Mouse (Mus musculus) kidney, embryonic 16.5 days (tissue): Measurements from ENCODE around the gene Nfx1. TPM values are rescaled to one million over a fixed set of nuclear protein-coding genes. Genes with fewer than 3 reads are reported as not detected.

ENCODE experiments used
- ATAC-seq: fragments of 200-750 bp; cut with Nextera tagmentation; 2 replicates; pipeline ENCODE4 v1.8.0; 2017; ENCODE audit warnings: moderate TSS enrichment; ENCODE audit not compliant: low FRiP score, low TSS enrichment
- H3K27ac ChIP-seq: fragments of 300-500 bp; sonication (generic); 2 replicates; pipeline ENCODE4 v1.5.1; 2014; ENCODE audit warnings: low read length
- H3K27me3 ChIP-seq: fragments of 300-500 bp; sonication (generic); 2 replicates; pipeline ENCODE4 v1.6.1; 2014; ENCODE audit warnings: low read length, control low read depth, mixed read lengths; ENCODE audit not compliant: insufficient read depth
- H3K36me3 ChIP-seq: fragments of 300-500 bp; sonication (generic); 2 replicates; pipeline ENCODE4 v1.6.1; 2014; ENCODE audit warnings: low read length, control low read depth, mixed read lengths; ENCODE audit not compliant: insufficient read depth
- H3K4me1 ChIP-seq: fragments of 300-500 bp; sonication (generic); 2 replicates; pipeline ENCODE4 v1.6.1; 2014; ENCODE audit warnings: low read length, control low read depth, mixed read lengths; ENCODE audit not compliant: insufficient read depth
- H3K4me2 ChIP-seq: fragments of 300-500 bp; sonication (generic); replicated peaks from 2 replicates; pipeline ENCODE4 v1.6.1; 2014; ENCODE audit warnings: low read depth, low read length
- H3K4me3 ChIP-seq: fragments of 300-500 bp; sonication (generic); 2 replicates; pipeline ENCODE4 v1.5.1; 2014; ENCODE audit warnings: mild to moderate bottlenecking, low read length
- H3K9ac ChIP-seq: fragments of 300-500 bp; sonication (generic); replicated peaks from 2 replicates; pipeline ENCODE4 v1.6.1; 2014; ENCODE audit warnings: low read length
- H3K9me3 ChIP-seq: fragments of 300-500 bp; sonication (generic); 2 replicates; pipeline ENCODE4 v1.6.1; 2016; ENCODE audit warnings: low read length, control low read depth
- WGBS: fragments of 180-500 bp; shearing (Covaris S2); extraction: QIAGEN DNeasy Blood & Tissue Kit; methylation state at CpG from one replicate; pipeline ENCODE4 v1.1.7; 2014; 5-methylcytosine and 5-hydroxymethylcytosine counted together
- microRNA-seq: library from miRNA; unstranded; fragments of <30 nt; microRNA quantifications from one replicate; pipeline ENCODE4, GENCODE M21; 2016
- polyA plus RNA-seq: library from polyadenylated mRNA; unstranded; fragments of >200 nt; fragmentation: Nextera tagmentation; extraction: Ambion mirVana; gene quantifications from 2 replicates; pipeline ENCODE4 v1.2.1, GENCODE M21; 2015

The Nfx1 gene
- polyA plus RNA-seq, 1 experiment from 2014 or later, result 92.0 TPM

- H3K4me3 ChIP-seq, result no peak overlapping the region
These were observed 102.5 kb downstream of the Nfx1 start for GRCm38 (mm10) chr4:41073008-41073817.

GRCm38 (mm10) chr4:41074461-41074860 is 103.8 kb downstream of the Nfx1 start:
- 75% methylated on average over 6 of the region's 6 CpGs for WGBS
- Histone ChIP-seq H3K4me3 (no peak overlapping the region), H3K27me3 (no peaks in the 10 kb centered on the region), H3K27ac (no peak overlapping the region), H3K4me1 (no peaks in the 10 kb centered on the region), H3K9me3 (no peaks in the 10 kb centered on the region), H3K4me2 (no peak overlapping the region), H3K9ac (no peak overlapping the region), H3K36me3 (no peaks in the 10 kb centered on the region)
- ATAC-seq, result no peak

More at GRCm38 (mm10) chr4:41073008-41073817, 102.5 kb downstream of the Nfx1 start:
- no peaks in the 10 kb centered on the region for H3K27me3 ChIP-seq
- H3K4me1 ChIP-seq, result no peaks in the 10 kb centered on the region
- ATAC-seq, result no peak
- 80% methylated on average over 12 of the region's 12 CpGs for WGBS
- no peak overlapping the region for H3K9ac ChIP-seq
- no peak overlapping the region for H3K27ac ChIP-seq
- H3K9me3 ChIP-seq, result no peaks in the 10 kb centered on the region
- no peaks in the 10 kb centered on the region for H3K36me3 ChIP-seq
- no peak overlapping the region for H3K4me2 ChIP-seq

Small RNA genes within 50 kb of the gene (microRNA-seq; reads per million reads assigned to microRNA genes)
- 1.7 reads per million, percentile 5 among the genes with 10 or more reads in this experiment for gene Mir3094

Other genes with a start within 250 kb of the Nfx1 start
- gene Dnaja1, start 248.8 kb upstream of the Nfx1 start, polyA plus RNA-seq, result 469 and 481 TPM in 2 replicates
- gene Smu1, start 213.0 kb upstream of the Nfx1 start, polyA plus RNA-seq, result 170 and 176 TPM in 2 replicates
- gene B4galt1, start 116.9 kb upstream of the Nfx1 start, polyA plus RNA-seq, result 47.5 and 48.0 TPM in 2 replicates
- not detected in 2 replicates for gene Spink4, start 50.9 kb upstream of the Nfx1 start, polyA plus RNA-seq
- 210 and 215 TPM in 2 replicates for gene Bag1, start 22.6 kb upstream of the Nfx1 start, polyA plus RNA-seq
- gene Chmp5, start 22.5 kb upstream of the Nfx1 start, polyA plus RNA-seq, result 120 and 123 TPM in 2 replicates
- 1.2 and 2.4 TPM in 2 replicates for gene Aqp7, start 77.2 kb downstream of the Nfx1 start, polyA plus RNA-seq
- 55.3 and 56.8 TPM in 2 replicates for gene Aqp3, start 127.3 kb downstream of the Nfx1 start, polyA plus RNA-seq
- 34.7 and 37.8 TPM in 2 replicates for gene Nol6, start 153.5 kb downstream of the Nfx1 start, polyA plus RNA-seq
- 76.1 and 86.1 TPM in 2 replicates for gene Ube2r2, start 164.8 kb downstream of the Nfx1 start, polyA plus RNA-seq